Mouse (Mus musculus) liver, adult (tissue): ENCODE results near the gene Ero1l.

ENCODE experiments used
- GATA4 ChIP-seq: IDR thresholded peaks from 2 replicates; pipeline ENCODE4 v1.6.1; 2014; ENCODE audit warnings: mild to moderate bottlenecking, low read length; ENCODE audit not compliant: insufficient replicate concordance

The Ero1l gene

DNA sequence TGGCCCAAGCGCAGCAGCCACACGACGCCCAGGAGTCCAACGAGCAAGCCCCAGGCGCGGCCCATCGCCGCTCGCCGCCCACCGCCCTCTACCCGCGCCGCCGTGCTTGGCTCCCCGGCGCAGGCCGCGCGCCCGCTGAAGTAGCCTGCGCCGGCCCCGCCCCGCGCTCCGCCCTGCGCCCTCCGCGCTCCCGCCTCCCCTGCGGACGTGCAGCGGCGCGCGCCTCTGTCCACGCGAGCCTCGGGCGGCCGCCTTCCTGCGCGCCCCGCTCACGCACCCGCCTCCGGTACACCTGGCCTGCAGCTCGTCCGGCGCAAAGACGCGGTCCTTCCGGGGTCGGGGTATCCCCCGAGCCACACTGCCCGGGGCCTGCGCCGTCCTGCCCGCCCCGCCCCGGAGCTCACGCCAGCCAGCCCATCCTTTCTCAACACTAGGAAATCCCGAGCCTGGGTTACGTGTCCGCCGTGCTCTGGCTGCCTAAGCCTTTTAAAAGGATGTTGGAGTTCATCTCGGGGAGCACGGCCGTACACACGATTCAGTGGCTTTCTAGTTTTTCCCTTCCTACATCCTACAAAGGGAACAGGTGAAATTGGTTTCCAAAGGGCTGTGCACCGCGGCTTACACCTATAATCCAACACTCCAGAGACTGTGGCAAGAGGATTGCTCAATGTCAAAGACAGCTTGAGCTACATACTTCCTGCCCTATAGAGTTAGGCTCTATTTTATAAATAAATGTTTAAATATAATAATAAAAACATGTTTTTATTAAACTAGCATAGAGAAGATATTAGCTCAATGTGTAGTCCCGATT is at the start of gene Ero1l:
Ero1l (minus strand) TSS at position 346 of the 811 bp plus-strand sequence.
- no peak for TF ChIP-seq GATA4

GRCm38 (mm10) chr14:45365196-45365587 is 46.6 kb upstream of the Ero1l start:
- TF ChIP-seq GATA4 = no peak

GRCm38 (mm10) chr14:45364211-45365195 is 45.9 kb upstream of the Ero1l start:
- no peak for TF ChIP-seq GATA4

DNA sequence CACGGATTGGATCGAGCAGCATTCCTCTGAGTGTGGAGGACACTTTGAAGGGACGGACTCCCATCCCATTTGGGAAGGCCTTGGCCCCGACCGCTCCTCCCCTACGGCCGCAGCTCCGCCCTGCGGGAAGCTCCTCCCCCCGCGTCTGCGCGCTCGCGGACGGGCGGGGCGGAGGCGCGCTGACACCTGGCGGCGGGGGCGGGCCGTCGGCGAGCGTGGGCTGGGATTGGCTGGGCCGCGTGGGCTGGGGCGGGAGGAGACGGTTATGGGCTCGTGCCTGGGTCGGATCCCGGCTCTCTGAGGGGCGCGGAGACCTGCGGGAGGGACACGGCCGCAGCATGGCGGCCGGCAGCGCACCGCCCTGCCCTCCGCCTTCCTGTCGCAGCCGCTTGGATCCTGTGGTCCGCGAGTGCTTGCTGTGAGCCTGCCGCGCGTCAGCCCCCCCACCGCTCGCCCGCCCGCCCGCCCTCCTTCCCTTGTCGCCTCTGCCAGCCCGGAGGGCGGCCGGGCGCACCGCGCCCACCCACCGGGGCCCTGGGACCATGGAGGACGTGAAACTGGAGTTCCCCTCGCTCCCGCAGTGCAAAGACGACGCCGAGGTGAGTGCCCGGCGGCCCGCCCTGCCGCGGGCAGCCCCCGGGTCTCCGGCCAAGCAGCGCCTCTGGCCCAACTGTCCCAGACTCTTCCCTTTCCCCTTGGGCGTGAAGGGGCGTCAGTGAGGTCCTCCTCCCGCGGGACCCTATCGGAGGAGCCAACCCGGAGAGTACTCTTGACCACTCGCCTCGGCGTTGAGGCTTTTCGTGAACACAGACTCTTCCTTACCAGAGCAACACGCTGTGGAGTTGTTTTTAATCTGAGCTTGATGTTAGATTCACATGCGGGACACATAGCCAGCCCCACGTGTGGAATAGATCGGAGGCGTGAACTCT is 32.6 kb upstream of the Ero1l start, which contains the start of gene Styx:
Styx (plus strand) TSS at position 163 of the 929 bp plus-strand sequence.
- peak; percentile 15; the same call in 1 of the 2 replicates for TF ChIP-seq GATA4

DNA sequence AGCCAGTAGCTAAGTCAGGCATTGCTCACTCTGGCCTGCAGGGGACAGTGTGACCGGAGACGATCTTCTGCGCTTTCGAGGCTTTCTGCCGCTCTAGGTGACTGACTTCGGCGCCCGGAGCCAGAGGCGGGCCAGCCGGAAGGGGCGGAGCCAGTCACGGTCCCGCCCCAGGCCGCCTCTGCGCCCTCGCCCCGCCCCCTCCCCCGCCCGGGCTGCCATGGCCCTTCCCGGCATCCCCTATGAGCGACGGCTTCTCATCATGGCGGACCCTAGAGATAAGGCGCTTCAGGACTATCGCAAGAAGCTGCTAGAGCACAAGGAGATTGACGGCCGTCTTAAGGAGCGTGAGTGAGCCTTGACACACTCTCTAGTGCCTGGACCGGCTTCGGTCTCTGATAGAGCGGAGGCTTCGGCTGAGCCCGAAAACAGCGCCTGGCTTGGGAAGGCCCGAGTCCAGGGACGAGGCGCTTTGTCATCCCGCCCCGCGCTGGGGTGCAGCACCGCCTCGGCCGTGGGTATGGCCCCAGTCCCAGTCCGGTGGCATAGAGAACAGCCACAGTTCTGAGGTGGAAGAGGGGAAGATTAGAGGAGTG is 11.1 kb upstream of the Ero1l start, which contains the start of gene Psmc6:
Psmc6 (plus strand) TSS at position 200 of the 593 bp plus-strand sequence.
- peak; percentile 93; the same call in 1 of the 2 replicates for TF ChIP-seq GATA4

GRCm38 (mm10) chr14:45329018-45329588 is 10.5 kb upstream of the Ero1l start:
- no peak for TF ChIP-seq GATA4

DNA sequence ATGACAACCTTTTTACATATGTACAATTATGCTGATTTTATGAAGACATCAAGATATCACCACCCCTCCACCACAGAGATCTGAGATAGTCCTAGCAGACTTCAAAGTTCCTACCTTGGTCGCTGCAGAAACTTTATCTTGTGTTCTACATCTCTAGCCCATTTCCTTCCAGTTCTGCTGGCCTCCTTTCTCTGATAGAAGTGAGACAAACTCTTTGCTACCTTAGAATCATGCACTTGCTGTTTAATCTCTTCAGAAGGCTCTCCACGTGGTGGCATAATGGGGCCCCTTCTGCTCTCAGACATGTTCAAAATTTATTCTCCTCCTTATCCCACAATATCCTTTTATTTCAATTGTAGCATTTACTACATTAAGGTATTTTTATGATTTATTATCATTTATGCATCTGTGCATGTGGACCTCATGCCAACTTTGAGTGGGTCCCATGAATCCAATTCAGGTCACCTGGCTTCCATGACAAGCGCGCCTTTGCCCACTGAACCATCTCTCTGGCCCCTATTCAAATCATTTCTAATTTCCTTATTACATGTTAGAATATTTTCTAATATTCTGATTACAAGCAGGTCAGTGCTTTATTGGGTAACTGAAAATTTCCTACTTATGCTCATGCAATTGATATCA is 9.6 kb upstream of the Ero1l start:
- no peak for TF ChIP-seq GATA4

GRCm38 (mm10) chr14:45325471-45325870 is 6.9 kb upstream of the Ero1l start:
- TF ChIP-seq GATA4 = no peak

DNA sequence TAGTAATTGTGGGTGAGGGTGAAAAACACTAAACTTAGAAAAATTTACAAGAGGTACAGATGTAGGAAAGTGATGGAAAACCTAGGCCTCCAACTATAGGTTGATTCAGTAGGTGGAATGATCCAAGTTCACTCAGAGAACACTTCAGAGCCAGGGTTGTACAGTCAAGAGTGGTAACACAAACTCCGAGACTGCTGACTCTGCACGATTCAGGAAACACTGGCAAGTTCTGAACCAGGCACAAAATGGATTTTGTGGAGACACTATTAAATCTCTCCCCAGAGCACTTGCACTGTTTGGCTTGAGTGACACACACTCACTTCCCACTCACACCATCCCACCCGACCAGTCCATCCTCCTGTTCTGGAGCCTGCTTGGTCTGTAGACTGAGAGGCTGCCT is 4.7 kb upstream of the Ero1l start:
- no peak for TF ChIP-seq GATA4

GRCm38 (mm10) chr14:45322450-45322849 is 3.9 kb upstream of the Ero1l start:
- TF ChIP-seq GATA4 = no peak

GRCm38 (mm10) chr14:45321622-45322021 is 3.1 kb upstream of the Ero1l start:
- TF ChIP-seq GATA4 = no peak

GRCm38 (mm10) chr14:45321067-45321466 is 2.5 kb upstream of the Ero1l start:
- TF ChIP-seq GATA4 = no peak

DNA sequence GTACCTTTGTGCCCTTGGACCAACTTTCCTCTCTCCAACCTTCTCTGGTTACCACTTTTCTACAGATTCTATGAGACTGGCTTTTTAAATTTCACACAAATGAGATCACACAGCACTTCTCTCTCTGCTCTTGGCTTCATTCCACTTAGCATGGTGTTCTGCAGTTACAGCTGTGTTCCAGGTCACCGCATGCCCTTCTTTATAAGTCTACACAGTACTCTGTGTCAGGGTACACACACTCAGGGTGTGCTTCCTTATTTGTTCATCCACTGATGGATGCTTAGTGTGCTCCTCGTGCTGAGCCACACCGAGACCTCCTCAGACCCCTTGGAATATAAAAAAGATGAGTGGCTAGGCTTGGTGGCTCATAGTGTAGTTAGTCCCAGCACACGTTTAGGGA is 1.5 kb upstream of the Ero1l start:
- no peak for TF ChIP-seq GATA4
